Mouse (Mus musculus): ENCODE data around the gene Trpm3. TPM values are rescaled to one million over a fixed set of nuclear protein-coding genes. Genes with fewer than 3 reads are reported as not detected.

Trpm3 gene
- polyA plus RNA-seq, 1 experiment from 2014 or later = 6.4 TPM

GRCm38 (mm10) chr19:22823491-22823981 is 684.7 kb downstream of the Trpm3 start:
- WGBS = 67% methylated on average over 9 of the region's 9 CpGs

DNA sequence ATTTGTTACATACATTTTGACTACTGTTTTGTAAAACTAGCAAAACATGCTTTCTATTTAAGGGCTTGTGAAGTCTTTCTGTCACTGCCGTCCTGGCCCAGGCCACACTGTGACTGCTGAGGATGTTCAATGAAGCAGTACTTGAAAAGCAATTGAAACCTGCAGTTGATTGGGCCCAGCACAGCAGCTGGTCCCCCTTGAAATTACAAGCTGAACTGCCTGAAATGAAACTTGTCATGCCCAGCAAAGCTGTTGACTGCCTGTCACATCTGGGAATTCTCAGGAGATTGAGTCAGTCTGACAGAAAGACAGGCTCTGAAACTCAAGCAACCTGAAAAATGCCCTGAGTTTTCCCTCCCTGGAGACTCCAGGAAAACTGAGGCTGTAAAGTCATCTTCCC is 687.0 kb downstream of the Trpm3 start:
- Histone ChIP-seq H3K4me2 (ENCODE audit: low read depth, low read length) (no peak overlapping the region), H3K4me3 (ENCODE audit: low read depth, low read length) (no peak overlapping the region), H3K36me3 (ENCODE audit: control insufficient read depth, insufficient read depth, low read length) (no peaks in the 10 kb centered on the region), H3K27me3 (replicated peaks; ENCODE audit: control insufficient read depth, insufficient read depth, low read length) (no peaks in the 10 kb centered on the region), H3K9ac (ENCODE audit: low read depth, low read length) (no peak overlapping the region), H3K27ac (replicated peaks; ENCODE audit: low read depth, low read length) (no peak overlapping the region), H3K9me3 (ENCODE audit: control insufficient read depth, low read length) (no peaks in the 10 kb centered on the region), H3K4me1 (ENCODE audit: control insufficient read depth, insufficient read depth, low read length) (no peaks in the 10 kb centered on the region)
- DNase-seq (ENCODE audit: low spot score) = peak; percentile 14
- 38% methylated on average over 1 of the region's 1 CpGs for WGBS
- ATAC-seq (ENCODE audit: low read depth) = no peak

More at GRCm38 (mm10) chr19:22823491-22823981, 684.7 kb downstream of the Trpm3 start:
- DNase-seq (ENCODE audit: low spot score) (peak; percentile 44), ATAC-seq (ENCODE audit: low read depth) (peak; percentile 41; the same call in 1 of the 2 replicates)
- no peak overlapping the region for H3K4me3 ChIP-seq (ENCODE audit: low read depth, low read length)
- no peaks in the 10 kb centered on the region for H3K9me3 ChIP-seq (ENCODE audit: control insufficient read depth, low read length)
- no peaks in the 10 kb centered on the region for H3K36me3 ChIP-seq (ENCODE audit: control insufficient read depth, insufficient read depth, low read length)
- H3K9ac ChIP-seq (ENCODE audit: low read depth, low read length) = no peak overlapping the region
- no peak overlapping the region for H3K4me2 ChIP-seq (ENCODE audit: low read depth, low read length)
- no peak overlapping the region for H3K27ac ChIP-seq (replicated peaks; ENCODE audit: low read depth, low read length)
- H3K27me3 ChIP-seq (replicated peaks; ENCODE audit: control insufficient read depth, insufficient read depth, low read length) = no peaks in the 10 kb centered on the region
- H3K4me1 ChIP-seq (ENCODE audit: control insufficient read depth, insufficient read depth, low read length) = no peaks in the 10 kb centered on the region

DNA sequence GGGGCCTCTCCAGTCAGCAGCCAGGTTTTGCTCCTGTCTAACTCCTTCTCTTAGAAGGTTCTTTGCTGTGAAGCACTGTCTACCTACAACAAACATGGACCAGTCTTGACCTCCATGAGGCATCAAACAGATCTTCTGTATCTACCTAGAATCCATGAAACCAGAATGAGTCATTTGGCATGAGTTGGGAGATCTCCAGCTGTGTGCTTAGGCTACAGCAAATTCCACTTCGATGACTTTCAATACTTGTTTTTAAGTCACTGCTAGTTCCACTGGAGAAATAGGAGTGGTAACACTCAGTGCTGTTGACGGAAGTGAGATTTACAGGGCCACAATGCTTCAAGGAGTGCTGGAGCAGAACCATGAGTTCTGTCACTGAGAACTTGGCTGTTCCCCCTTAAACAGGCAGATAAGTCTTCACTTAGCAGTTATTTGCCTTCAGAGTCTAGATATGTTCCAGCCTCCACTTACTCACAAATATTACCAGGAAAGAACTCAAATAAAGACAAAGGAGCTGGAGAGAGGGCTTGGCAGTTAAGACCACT is 689.4 kb downstream of the Trpm3 start:
- DNase-seq (ENCODE audit: low spot score) = no peak
- H3K9ac ChIP-seq (ENCODE audit: low read depth, low read length) = no peak overlapping the region
- WGBS = 84% methylated on average over 2 of the region's 2 CpGs
- no peaks in the 10 kb centered on the region for H3K9me3 ChIP-seq (ENCODE audit: control insufficient read depth, low read length)
- H3K36me3 ChIP-seq (ENCODE audit: control insufficient read depth, insufficient read depth, low read length) = no peaks in the 10 kb centered on the region
- H3K4me3 ChIP-seq (ENCODE audit: low read depth, low read length) = no peak overlapping the region
- no peak overlapping the region for H3K27ac ChIP-seq (replicated peaks; ENCODE audit: low read depth, low read length)
- no peaks in the 10 kb centered on the region for H3K27me3 ChIP-seq (replicated peaks; ENCODE audit: control insufficient read depth, insufficient read depth, low read length)
- no peaks in the 10 kb centered on the region for H3K4me1 ChIP-seq (ENCODE audit: control insufficient read depth, insufficient read depth, low read length)
- ATAC-seq (ENCODE audit: low read depth) = no peak
- no peak overlapping the region for H3K4me2 ChIP-seq (ENCODE audit: low read depth, low read length)

- Histone ChIP-seq H3K4me2 (ENCODE audit: low read depth, low read length) (no peak overlapping the region), H3K4me3 (ENCODE audit: low read depth, low read length) (no peak overlapping the region), H3K27ac (replicated peaks; ENCODE audit: low read depth, low read length) (no peak overlapping the region), H3K36me3 (ENCODE audit: control insufficient read depth, insufficient read depth, low read length) (no peaks in the 10 kb centered on the region), H3K4me1 (ENCODE audit: control insufficient read depth, insufficient read depth, low read length) (no peaks in the 10 kb centered on the region), H3K9me3 (ENCODE audit: control insufficient read depth, low read length) (no peaks in the 10 kb centered on the region), H3K27me3 (replicated peaks; ENCODE audit: control insufficient read depth, insufficient read depth, low read length) (no peaks in the 10 kb centered on the region), H3K9ac (ENCODE audit: low read depth, low read length) (no peak overlapping the region)
- no peak for ATAC-seq (ENCODE audit: low read depth)
- WGBS = 50% methylated on average over 6 of the region's 6 CpGs
- DNase-seq (ENCODE audit: low spot score) = no peak
Observed at GRCm38 (mm10) chr19:22841081-22842040, 702.5 kb downstream of the Trpm3 start.

DNA sequence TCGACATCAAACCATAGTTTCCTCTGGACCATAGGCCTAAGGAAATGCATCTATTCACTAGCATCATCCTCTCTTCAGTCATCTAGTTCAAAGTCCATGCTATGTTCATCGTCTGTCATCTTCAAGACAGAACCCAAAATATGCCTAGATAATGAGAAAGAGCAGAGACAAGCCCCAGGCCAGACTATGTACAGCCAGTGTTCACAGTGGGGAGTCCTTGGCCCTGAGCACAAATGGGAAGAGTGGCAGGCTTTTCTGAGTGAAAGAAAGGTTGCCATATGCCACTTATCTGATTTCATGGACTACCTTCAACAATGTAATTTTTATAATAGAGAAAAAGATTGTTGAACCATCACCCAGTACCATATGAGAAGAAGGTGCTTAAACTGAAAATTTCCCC is 703.9 kb downstream of the Trpm3 start:
- Histone ChIP-seq H3K9ac (ENCODE audit: low read depth, low read length) (no peak overlapping the region), H3K36me3 (ENCODE audit: control insufficient read depth, insufficient read depth, low read length) (no peaks in the 10 kb centered on the region), H3K27ac (replicated peaks; ENCODE audit: low read depth, low read length) (no peak overlapping the region), H3K4me2 (ENCODE audit: low read depth, low read length) (no peak overlapping the region), H3K4me3 (ENCODE audit: low read depth, low read length) (no peak overlapping the region), H3K27me3 (replicated peaks; ENCODE audit: control insufficient read depth, insufficient read depth, low read length) (no peaks in the 10 kb centered on the region), H3K4me1 (ENCODE audit: control insufficient read depth, insufficient read depth, low read length) (no peaks in the 10 kb centered on the region), H3K9me3 (ENCODE audit: control insufficient read depth, low read length) (no peaks in the 10 kb centered on the region)
- WGBS = 86% methylated on average over 2 of the region's 2 CpGs
- ATAC-seq (ENCODE audit: low read depth) = no peak
- no peak for DNase-seq (ENCODE audit: low spot score)

GRCm38 (mm10) chr19:22847696-22848095 is 708.9 kb downstream of the Trpm3 start:
- no peak for DNase-seq (ENCODE audit: low spot score)
- WGBS = 53% methylated on average over 12 of the region's 12 CpGs
- H3K4me1 ChIP-seq (ENCODE audit: control insufficient read depth, insufficient read depth, low read length) = 0 out of 2 replicates have a peak, but pooled peaks cover 6% of the 10 kb centered on the region

GRCm38 (mm10) chr19:22848251-22848650 is 709.4 kb downstream of the Trpm3 start:
- ATAC-seq (ENCODE audit: low read depth) (no peak), DNase-seq (ENCODE audit: low spot score) (no peak)
- Histone ChIP-seq H3K36me3 (ENCODE audit: control insufficient read depth, insufficient read depth, low read length) (no peaks in the 10 kb centered on the region), H3K9me3 (ENCODE audit: control insufficient read depth, low read length) (no peaks in the 10 kb centered on the region), H3K27me3 (replicated peaks; ENCODE audit: control insufficient read depth, insufficient read depth, low read length) (no peaks in the 10 kb centered on the region), H3K4me1 (ENCODE audit: control insufficient read depth, insufficient read depth, low read length) (0 out of 2 replicates have a peak, but pooled peaks cover 6% of the 10 kb centered on the region), H3K4me3 (ENCODE audit: low read depth, low read length) (no peak overlapping the region), H3K9ac (ENCODE audit: low read depth, low read length) (no peak overlapping the region), H3K27ac (replicated peaks; ENCODE audit: low read depth, low read length) (no peak overlapping the region), H3K4me2 (ENCODE audit: low read depth, low read length) (no peak overlapping the region)
- WGBS = 66% methylated on average over 1 of the region's 1 CpGs

More at GRCm38 (mm10) chr19:22847696-22848095, 708.9 kb downstream of the Trpm3 start:
- Histone ChIP-seq H3K36me3 (ENCODE audit: control insufficient read depth, insufficient read depth, low read length) (no peaks in the 10 kb centered on the region), H3K27ac (replicated peaks; ENCODE audit: low read depth, low read length) (no peak overlapping the region), H3K27me3 (replicated peaks; ENCODE audit: control insufficient read depth, insufficient read depth, low read length) (no peaks in the 10 kb centered on the region), H3K9me3 (ENCODE audit: control insufficient read depth, low read length) (no peaks in the 10 kb centered on the region), H3K4me3 (ENCODE audit: low read depth, low read length) (no peak overlapping the region), H3K4me2 (ENCODE audit: low read depth, low read length) (no peak overlapping the region), H3K9ac (ENCODE audit: low read depth, low read length) (no peak overlapping the region)
- ATAC-seq (ENCODE audit: low read depth) = no peak

GRCm38 (mm10) chr19:22848783-22849576 is 710.1 kb downstream of the Trpm3 start:
- WGBS = 86% methylated on average over 7 of the region's 7 CpGs
- no peaks in the 10 kb centered on the region for H3K36me3 ChIP-seq (ENCODE audit: control insufficient read depth, insufficient read depth, low read length)

More at GRCm38 (mm10) chr19:22848783-22849576, 710.1 kb downstream of the Trpm3 start:
- Histone ChIP-seq H3K9me3 (ENCODE audit: control insufficient read depth, low read length) (no peaks in the 10 kb centered on the region), H3K4me1 (ENCODE audit: control insufficient read depth, insufficient read depth, low read length) (0 out of 2 replicates have a peak, but pooled peaks cover 6% of the 10 kb centered on the region), H3K9ac (ENCODE audit: low read depth, low read length) (no peak overlapping the region), H3K4me2 (ENCODE audit: low read depth, low read length) (no peak overlapping the region), H3K27me3 (replicated peaks; ENCODE audit: control insufficient read depth, insufficient read depth, low read length) (no peaks in the 10 kb centered on the region), H3K4me3 (ENCODE audit: low read depth, low read length) (no peak overlapping the region), H3K27ac (replicated peaks; ENCODE audit: low read depth, low read length) (no peak overlapping the region)
- ATAC-seq (ENCODE audit: low read depth) = no peak
- DNase-seq (ENCODE audit: low spot score) = no peak
